Mouse (Mus musculus) forebrain, embryonic 12.5 days (tissue): ENCODE data around the gene Mef2d. TPM values are rescaled to one million over a fixed set of nuclear protein-coding genes. Genes with fewer than 3 reads are reported as not detected.

Experiments used
- ATAC-seq: fragments of 200-750 bp; cut with Nextera tagmentation; 2 replicates; pipeline ENCODE4 v1.8.0; 2017; ENCODE audit warnings: moderate TSS enrichment; ENCODE audit not compliant: low FRiP score
- H3K27ac ChIP-seq: fragments of 300-500 bp; sonication (generic); 2 replicates; pipeline ENCODE4 v1.5.1; 2016; ENCODE audit warnings: mild to moderate bottlenecking
- H3K27me3 ChIP-seq: fragments of 300-500 bp; sonication (generic); 2 replicates; pipeline ENCODE4 v1.6.1; 2016; ENCODE audit warnings: mild to moderate bottlenecking
- H3K36me3 ChIP-seq: fragments of 300-500 bp; sonication (generic); replicated peaks from 2 replicates; pipeline ENCODE4 v1.6.1; 2016; ENCODE audit warnings: mild to moderate bottlenecking
- H3K4me1 ChIP-seq: fragments of 300-500 bp; sonication (generic); 2 replicates; pipeline ENCODE4 v1.6.1; 2016
- H3K4me2 ChIP-seq: fragments of 300-500 bp; sonication (generic); 2 replicates; pipeline ENCODE4 v1.6.1; 2016; ENCODE audit warnings: mild to moderate bottlenecking, moderate library complexity
- H3K4me3 ChIP-seq: fragments of 300-500 bp; sonication (generic); replicated peaks from 2 replicates; pipeline ENCODE4 v1.5.1; 2016; ENCODE audit warnings: mild to moderate bottlenecking
- H3K9ac ChIP-seq: fragments of 300-500 bp; sonication (generic); 2 replicates; pipeline ENCODE4 v1.6.1; 2016; ENCODE audit warnings: mild to moderate bottlenecking
- H3K9me3 ChIP-seq: fragments of 300-500 bp; sonication (generic); 2 replicates; pipeline ENCODE4 v1.6.1; 2016
- WGBS: fragments of 180-500 bp; shearing (Covaris S2); methylation state at CpG from one replicate; pipeline ENCODE4 v1.1.7; 2016; 5-methylcytosine and 5-hydroxymethylcytosine counted together
- polyA plus RNA-seq: library from polyadenylated mRNA; unstranded; fragments of >200 nt; fragmentation: Nextera tagmentation; extraction: Ambion mirVana; gene quantifications from 2 replicates; pipeline ENCODE4 v1.2.1, GENCODE M21; 2016

Gene Mef2d
- 17.7 and 20.3 TPM in 2 replicates for polyA plus RNA-seq

DNA sequence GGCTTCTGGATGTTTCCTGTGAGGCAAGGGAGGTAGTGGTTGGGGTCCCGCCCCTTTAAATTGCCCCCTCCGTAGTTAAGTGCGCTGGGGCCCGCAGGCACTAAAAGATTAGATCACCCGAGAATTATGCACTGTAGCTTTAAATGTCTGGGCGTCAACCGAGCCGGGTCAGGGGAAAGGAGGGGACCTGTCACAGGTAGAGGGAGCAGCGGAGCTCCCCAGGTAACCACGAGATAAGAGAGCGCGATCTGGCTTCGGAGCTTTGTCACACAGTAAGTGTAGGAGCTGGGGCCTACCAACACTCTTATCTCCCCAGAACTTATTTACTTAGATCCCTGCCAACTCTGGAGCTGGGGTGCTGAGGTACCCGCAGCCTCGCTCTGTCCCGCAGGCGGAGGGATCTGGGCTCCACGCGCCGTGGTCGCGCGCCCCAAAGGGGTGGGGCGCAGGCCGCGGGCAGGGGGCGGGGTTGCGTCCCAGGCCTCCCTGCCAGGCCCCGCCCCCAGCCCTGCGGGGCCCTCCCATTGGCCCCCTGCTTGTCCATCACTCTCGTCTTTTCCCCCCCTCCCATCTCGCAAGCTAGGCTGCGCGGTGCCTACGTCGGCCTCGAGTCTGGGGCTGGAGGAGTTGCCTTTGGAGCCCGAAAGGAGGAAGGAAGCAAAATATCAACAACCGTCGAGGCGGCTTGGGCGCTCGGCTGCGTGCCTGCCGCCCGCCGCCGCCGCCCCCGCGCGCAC, at the start of gene Mef2d:
TSS of gene Mef2d (plus strand) at position 586 of the 737 bp plus-strand sequence.
- Histone ChIP-seq H3K36me3 (no peaks in the 10 kb centered on the region), H3K4me1 (peaks cover 75% of the 10 kb centered on the region), H3K27me3 (peaks cover 23% of the 10 kb centered on the region), H3K4me3 (peak within 1 kb of the TSS; percentile 93), H3K4me2 (peak within 1 kb of the TSS; percentile 96), H3K27ac (peak within 1 kb of the TSS; percentile 97), H3K9ac (peak within 1 kb of the TSS; percentile 88), H3K9me3 (no peaks in the 10 kb centered on the region)
- under 1% methylated on average over 51 of the region's 52 CpGs for WGBS
- peak; percentile 93 for ATAC-seq

- no peak overlapping the region for H3K4me2 ChIP-seq
- peaks cover 82% of the 10 kb centered on the region for H3K36me3 ChIP-seq
- H3K9me3 ChIP-seq: no peaks in the 10 kb centered on the region
- H3K27ac ChIP-seq: no peak overlapping the region
- 84% methylated on average over 5 of the region's 5 CpGs for WGBS
- H3K4me3 ChIP-seq: no peak overlapping the region
- no peaks in the 10 kb centered on the region for H3K27me3 ChIP-seq
- H3K9ac ChIP-seq: no peak overlapping the region
- no peaks in the 10 kb centered on the region for H3K4me1 ChIP-seq
- ATAC-seq: no peak
Observed at GRCm38 (mm10) chr3:88094126-88094525, 48.0 kb upstream of the Mef2d start.

DNA sequence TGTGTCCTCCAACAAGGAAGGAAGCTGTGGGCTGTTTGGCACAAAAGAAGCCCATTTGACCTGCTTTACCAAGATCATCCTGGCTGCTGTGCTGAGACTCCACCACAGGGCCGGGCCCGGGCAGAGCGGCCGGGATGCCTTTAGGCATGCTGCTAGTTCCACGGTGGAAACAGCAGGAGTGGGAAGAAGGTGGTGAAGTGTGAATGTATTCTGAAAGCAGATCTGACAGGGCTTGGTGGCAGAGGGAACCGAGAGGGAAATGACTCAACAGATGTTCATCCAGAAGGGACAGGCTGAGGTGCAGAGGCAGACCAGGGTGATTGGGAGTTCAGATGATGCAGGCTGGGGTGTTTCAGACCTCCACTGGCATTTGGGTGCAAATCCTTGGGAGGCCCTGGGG, 44.5 kb upstream of the Mef2d start:
- no peak overlapping the region for H3K4me3 ChIP-seq
- H3K27ac ChIP-seq: no peak overlapping the region
- no peaks in the 10 kb centered on the region for H3K9me3 ChIP-seq
- no peak overlapping the region for H3K9ac ChIP-seq
- H3K27me3 ChIP-seq: no peaks in the 10 kb centered on the region
- no peak overlapping the region for H3K4me2 ChIP-seq
- H3K36me3 ChIP-seq: peaks cover 79% of the 10 kb centered on the region
- 94% methylated on average over 6 of the region's 6 CpGs for WGBS
- H3K4me1 ChIP-seq: no peaks in the 10 kb centered on the region
- no peak for ATAC-seq

DNA sequence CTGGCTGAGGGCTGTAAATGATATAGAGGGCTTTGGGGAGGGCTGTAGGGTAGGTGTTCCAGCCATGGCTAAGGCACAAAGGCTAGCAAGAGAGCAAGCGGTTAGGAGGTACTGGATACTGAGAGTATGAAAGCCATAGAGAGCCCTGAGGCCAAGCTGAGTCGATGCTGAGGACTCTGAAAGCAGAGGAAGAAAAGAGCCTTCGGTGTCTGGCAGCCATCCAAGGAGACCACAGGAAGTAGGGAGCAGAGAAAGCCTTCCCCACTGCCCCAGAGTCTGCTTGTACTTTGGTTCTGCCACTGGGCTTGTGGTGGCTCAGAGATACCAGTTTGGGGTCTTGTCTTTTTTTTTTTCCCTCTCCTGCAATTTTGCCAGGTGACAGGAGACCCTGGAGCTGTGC, 41.9 kb upstream of the Mef2d start:
- H3K9me3 ChIP-seq: no peaks in the 10 kb centered on the region
- H3K27me3 ChIP-seq: no peaks in the 10 kb centered on the region
- 70% methylated on average over 3 of the region's 3 CpGs for WGBS
- no peaks in the 10 kb centered on the region for H3K4me1 ChIP-seq
- H3K9ac ChIP-seq: no peak overlapping the region
- H3K36me3 ChIP-seq: peaks cover 81% of the 10 kb centered on the region
- H3K4me2 ChIP-seq: no peak overlapping the region
- no peak overlapping the region for H3K4me3 ChIP-seq
- ATAC-seq: no peak
- H3K27ac ChIP-seq: no peak overlapping the region

DNA sequence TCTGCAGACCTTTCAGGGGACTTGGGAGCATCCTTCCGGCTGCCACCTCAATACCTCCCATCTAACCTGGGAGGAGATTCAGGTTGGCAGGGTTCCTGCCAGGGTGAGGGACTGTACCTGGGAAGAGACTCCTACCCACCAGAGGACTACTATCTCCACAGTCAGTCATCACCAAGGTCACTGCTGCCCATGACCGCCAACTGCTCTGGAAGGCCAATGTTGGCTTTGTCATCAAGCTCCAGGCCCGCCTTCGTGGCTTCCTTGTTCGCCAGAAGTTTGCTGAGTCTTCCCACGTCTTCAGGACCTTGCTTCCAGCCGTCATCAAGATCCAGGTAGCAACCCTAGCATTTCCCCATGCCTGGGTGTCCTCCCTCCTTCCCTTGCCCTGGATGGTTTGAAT, 40.4 kb upstream of the Mef2d start:
- Histone ChIP-seq H3K36me3 (peaks cover 88% of the 10 kb centered on the region), H3K27me3 (no peaks in the 10 kb centered on the region), H3K9me3 (no peaks in the 10 kb centered on the region), H3K4me3 (no peak overlapping the region), H3K4me1 (no peaks in the 10 kb centered on the region), H3K4me2 (no peak overlapping the region), H3K9ac (no peak overlapping the region), H3K27ac (no peak overlapping the region)
- 91% methylated on average over 7 of the region's 7 CpGs for WGBS
- no peak for ATAC-seq

DNA sequence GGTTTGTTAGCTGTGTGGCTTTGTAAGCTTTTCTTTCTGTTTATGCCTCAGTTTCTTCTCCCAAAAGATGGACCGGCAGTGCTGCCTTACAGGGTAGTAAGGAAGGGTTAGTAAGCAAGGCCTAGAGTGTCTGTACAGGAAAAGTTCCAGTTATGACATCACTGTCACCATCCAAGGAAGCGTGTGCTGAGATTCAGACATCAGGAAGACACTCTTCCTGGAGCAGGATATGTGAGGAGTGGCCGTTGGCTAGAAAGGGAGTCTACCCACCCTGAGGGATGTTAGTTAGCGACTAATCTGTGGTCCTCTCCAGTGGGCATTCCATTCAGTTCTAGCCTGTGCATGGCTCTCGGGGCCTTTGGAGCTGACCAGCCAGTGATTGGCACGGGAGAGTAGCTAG, 40.0 kb upstream of the Mef2d start:
- 88% methylated on average over 6 of the region's 6 CpGs for WGBS
- no peak overlapping the region for H3K27ac ChIP-seq
- H3K4me1 ChIP-seq: no peaks in the 10 kb centered on the region
- H3K4me2 ChIP-seq: no peak overlapping the region
- no peaks in the 10 kb centered on the region for H3K27me3 ChIP-seq
- no peak overlapping the region for H3K9ac ChIP-seq
- no peak overlapping the region for H3K4me3 ChIP-seq
- peaks cover 85% of the 10 kb centered on the region for H3K36me3 ChIP-seq
- no peak for ATAC-seq
- no peaks in the 10 kb centered on the region for H3K9me3 ChIP-seq

DNA sequence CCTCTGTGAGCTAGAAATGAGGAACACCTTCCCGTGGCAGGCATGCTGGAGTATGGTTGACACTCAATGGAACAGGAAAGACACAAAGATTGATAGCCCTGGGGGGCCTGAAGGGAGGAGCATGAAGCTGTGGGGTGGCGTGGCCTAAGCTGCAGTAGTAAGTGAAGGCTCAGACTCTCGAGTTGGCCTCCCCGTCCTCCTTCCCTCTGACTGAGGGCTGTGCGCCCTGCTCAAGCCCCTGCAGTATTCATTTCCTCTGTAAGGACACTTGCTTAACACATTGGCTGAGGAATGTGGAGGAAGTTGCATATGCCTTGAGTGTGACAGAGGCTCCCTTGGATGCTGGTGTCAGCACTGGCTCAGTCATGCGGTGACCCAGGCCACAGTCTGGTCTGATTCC, 39.6 kb upstream of the Mef2d start:
- Histone ChIP-seq H3K4me2 (no peak overlapping the region), H3K36me3 (peaks cover 85% of the 10 kb centered on the region), H3K4me3 (no peak overlapping the region), H3K9ac (no peak overlapping the region), H3K27ac (no peak overlapping the region), H3K9me3 (no peaks in the 10 kb centered on the region), H3K4me1 (no peaks in the 10 kb centered on the region), H3K27me3 (no peaks in the 10 kb centered on the region)
- WGBS: 89% methylated on average over 6 of the region's 6 CpGs
- ATAC-seq: no peak

- Histone ChIP-seq H3K9me3 (no peaks in the 10 kb centered on the region), H3K4me3 (no peak overlapping the region), H3K4me2 (no peak overlapping the region), H3K27me3 (no peaks in the 10 kb centered on the region), H3K36me3 (peaks cover 86% of the 10 kb centered on the region), H3K27ac (no peak overlapping the region), H3K9ac (no peak overlapping the region), H3K4me1 (no peaks in the 10 kb centered on the region)
- WGBS: 73% methylated on average over 4 of the region's 4 CpGs
- no peak for ATAC-seq
Observed at GRCm38 (mm10) chr3:88106126-88106525, 36.0 kb upstream of the Mef2d start.

DNA sequence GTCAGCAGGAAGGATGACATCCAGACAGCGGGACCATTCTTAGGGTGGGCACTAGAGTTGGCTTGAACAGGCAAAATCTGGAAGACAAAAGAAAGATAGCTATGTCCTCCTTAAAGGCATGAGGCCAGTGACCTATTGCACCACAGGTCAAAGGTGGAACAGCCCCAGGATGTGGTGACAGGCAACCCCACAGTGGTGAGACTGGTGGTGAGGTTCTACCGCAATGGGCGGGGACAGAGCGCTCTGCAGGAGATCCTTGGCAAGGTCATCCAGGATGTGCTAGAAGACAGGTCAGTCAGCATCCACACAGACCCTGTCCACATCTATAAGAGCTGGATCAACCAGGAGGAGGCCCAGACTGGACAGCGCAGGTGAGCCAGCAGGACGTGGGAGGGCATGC, 33.0 kb upstream of the Mef2d start:
- Histone ChIP-seq H3K9me3 (no peaks in the 10 kb centered on the region), H3K27ac (no peak overlapping the region), H3K36me3 (peaks cover 83% of the 10 kb centered on the region), H3K4me2 (no peak overlapping the region), H3K9ac (no peak overlapping the region), H3K27me3 (no peaks in the 10 kb centered on the region), H3K4me3 (no peak overlapping the region), H3K4me1 (no peaks in the 10 kb centered on the region)
- no peak for ATAC-seq
- 97% methylated on average over 6 of the region's 6 CpGs for WGBS

DNA sequence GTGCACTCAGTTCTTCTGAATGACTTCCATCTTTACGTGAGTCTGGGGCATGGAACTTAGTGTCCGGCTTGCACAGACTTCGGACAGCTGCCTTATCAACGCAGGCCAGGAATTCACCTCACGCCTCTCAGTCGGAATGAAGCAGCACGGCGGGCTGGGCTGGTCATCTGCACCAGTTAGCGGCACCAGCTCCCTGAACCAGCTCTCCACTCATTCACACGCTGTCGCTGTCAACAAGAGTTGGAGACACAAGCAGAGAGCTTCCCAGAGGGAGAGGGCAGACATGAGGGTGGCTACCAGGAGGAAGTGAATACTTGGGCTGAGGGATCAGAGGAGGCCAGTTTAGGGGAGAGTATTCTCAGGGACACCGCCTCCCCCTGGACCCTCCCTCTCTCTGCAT, 27.8 kb upstream of the Mef2d start:
- no peaks in the 10 kb centered on the region for H3K4me1 ChIP-seq
- H3K9me3 ChIP-seq: no peaks in the 10 kb centered on the region
- ATAC-seq: no peak
- H3K9ac ChIP-seq: no peak overlapping the region
- H3K4me3 ChIP-seq: no peak overlapping the region
- H3K4me2 ChIP-seq: no peak overlapping the region
- no peaks in the 10 kb centered on the region for H3K27me3 ChIP-seq
- H3K36me3 ChIP-seq: peaks cover 87% of the 10 kb centered on the region
- WGBS: 95% methylated on average over 12 of the region's 12 CpGs
- H3K27ac ChIP-seq: no peak overlapping the region

DNA sequence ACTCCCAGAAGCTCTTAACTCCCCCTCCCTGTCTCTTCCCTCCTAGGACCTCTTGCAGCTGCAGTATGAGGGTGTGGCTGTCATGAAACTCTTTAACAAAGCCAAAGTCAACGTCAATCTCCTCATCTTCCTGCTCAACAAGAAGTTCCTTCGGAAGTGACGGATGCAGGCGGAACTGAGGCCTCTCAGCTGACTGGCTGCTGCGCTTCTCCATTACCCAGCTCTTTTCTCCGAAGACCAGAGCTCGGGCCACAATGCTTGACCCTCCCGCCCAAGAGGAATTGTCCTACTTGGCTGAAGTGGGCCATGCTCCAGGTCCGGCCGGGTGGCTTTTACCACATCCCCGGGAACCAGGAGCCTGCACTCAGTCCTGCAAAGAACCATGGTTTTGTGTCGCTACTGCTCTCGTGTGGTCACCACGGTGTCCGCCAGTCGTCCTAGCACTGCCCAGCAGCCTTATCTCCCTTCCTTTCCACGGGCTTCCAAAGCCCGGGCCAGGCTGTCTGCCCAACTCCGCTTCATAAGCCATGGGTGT, 22.0 kb upstream of the Mef2d start:
- 90% methylated on average over 19 of the region's 19 CpGs for WGBS
- H3K9me3 ChIP-seq: no peaks in the 10 kb centered on the region
- peaks cover 52% of the 10 kb centered on the region for H3K36me3 ChIP-seq

GRCm38 (mm10) chr3:88121164-88122131, 20.7 kb upstream of the Mef2d start:
- H3K27me3 ChIP-seq: no peaks in the 10 kb centered on the region
- H3K4me3 ChIP-seq: no peak overlapping the region
- H3K4me1 ChIP-seq: no peaks in the 10 kb centered on the region
- no peaks in the 10 kb centered on the region for H3K9me3 ChIP-seq
- H3K9ac ChIP-seq: no peak overlapping the region
- 79% methylated on average over 14 of the region's 14 CpGs for WGBS
- ATAC-seq: no peak
- H3K36me3 ChIP-seq: peaks cover 41% of the 10 kb centered on the region
- no peak overlapping the region for H3K27ac ChIP-seq
- no peak overlapping the region for H3K4me2 ChIP-seq

More for the DNA sequence above, 22.0 kb upstream of the Mef2d start:
- Histone ChIP-seq H3K27ac (no peak overlapping the region), H3K27me3 (no peaks in the 10 kb centered on the region), H3K4me2 (no peak overlapping the region), H3K4me3 (no peak overlapping the region), H3K4me1 (no peaks in the 10 kb centered on the region), H3K9ac (no peak overlapping the region)
- no peak for ATAC-seq
